In the genomic region with DNA sequence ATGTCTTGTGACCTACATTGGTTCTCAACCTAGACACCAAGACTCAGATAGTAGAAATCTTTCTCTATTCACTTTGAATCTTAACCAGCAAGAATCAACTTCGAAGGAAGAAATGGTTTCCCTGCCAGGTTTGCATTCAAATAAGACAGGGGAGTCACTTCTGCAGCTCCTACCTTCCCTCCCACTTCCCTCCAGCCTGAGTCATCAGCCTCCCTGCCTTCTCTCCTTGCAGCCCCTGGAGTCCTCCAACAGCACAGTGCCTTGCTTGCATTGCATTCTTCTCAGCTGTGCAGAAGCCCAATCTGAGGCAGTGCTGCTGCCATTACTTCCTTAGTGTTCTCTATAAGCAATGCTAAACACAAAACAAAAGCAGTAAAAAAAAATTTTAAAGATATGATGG, we compare ENCODE assay signal across 27 mouse cellular contexts.
"Had no signal": no experiment of that assay in that cellular context is flagged by ENCODE, and none has a peak within 500 bp of the region (broad histone marks: within the 10 kb centered on the region; RNA-seq: fewer than 3 reads in every experiment).

No protein-coding gene starts in this region.

- H3K4me1 ChIP-seq: heart, embryonic 10.5 days; heart, embryonic 12.5 days; hindbrain, embryonic 12.5 days; intestine, embryonic 15.5 days; kidney, embryonic 15.5 days; liver, embryonic 13.5 days; liver, embryonic 15.5 days had no signal

- H3K27me3 ChIP-seq: heart, embryonic 12.5 days; hindbrain, embryonic 12.5 days; intestine, embryonic 15.5 days; kidney, embryonic 15.5 days; limb, embryonic 12.5 days; liver, embryonic 13.5 days; liver, embryonic 15.5 days had no signal

- ATAC-seq: hindbrain, embryonic 16.5 days; inflammation-experienced regulatory T-cells, adult 6 months; intestine, embryonic 15.5 days had no signal

- H3K4me3 ChIP-seq: gastrocnemius, adult 2 months; heart, embryonic 10.5 days; heart, embryonic 12.5 days; hindbrain, embryonic 10.5 days; hindbrain, embryonic 12.5 days; intestine, embryonic 15.5 days; kidney, embryonic 15.5 days; limb, embryonic 10.5 days; limb, embryonic 12.5 days; liver, embryonic 13.5 days; liver, embryonic 15.5 days had no signal

- H3K9me3 ChIP-seq: heart, embryonic 10.5 days; heart, embryonic 12.5 days; hindbrain, embryonic 10.5 days; hindbrain, embryonic 12.5 days; intestine, embryonic 15.5 days; kidney, embryonic 15.5 days; limb, embryonic 10.5 days; limb, embryonic 12.5 days; liver, embryonic 13.5 days; liver, embryonic 15.5 days had no signal

- DNase-seq: gastrocnemius, adult 2 months; gastrocnemius, postnatal 10 days; gastrocnemius, postnatal 25 days; heart, postnatal 10 days; heart, postnatal 4 days; kidney, adult 11 months; kidney, adult 2 months; kidney, adult 9 months; kidney, postnatal 14 days; kidney, postnatal 36 days; layer of hippocampus, adult 9-11 months; liver; liver, embryonic 13.5 days had no signal

- H3K36me3 ChIP-seq: heart, embryonic 10.5 days; heart, embryonic 12.5 days; hindbrain, embryonic 10.5 days; hindbrain, embryonic 12.5 days; intestine, embryonic 15.5 days; kidney, embryonic 15.5 days; limb, embryonic 10.5 days; limb, embryonic 12.5 days; liver, embryonic 13.5 days; liver, embryonic 15.5 days had no signal

- H3K9ac ChIP-seq: heart, embryonic 12.5 days; hindbrain, embryonic 12.5 days; hindbrain, embryonic 14.5 days; intestine, embryonic 15.5 days; kidney, embryonic 15.5 days; limb, embryonic 12.5 days; liver, embryonic 13.5 days; liver, embryonic 15.5 days had no signal

- H3K27ac ChIP-seq: gastrocnemius, adult 2 months; heart, embryonic 10.5 days; hindbrain, embryonic 10.5 days; hindbrain, embryonic 12.5 days; hindbrain, embryonic 14.5 days; intestine, embryonic 15.5 days; kidney, embryonic 15.5 days; kidney, postnatal 0 days; limb, embryonic 10.5 days; limb, embryonic 12.5 days; liver, embryonic 13.5 days; liver, embryonic 15.5 days had no signal

- H3K4me2 ChIP-seq: heart, embryonic 12.5 days; hindbrain, embryonic 12.5 days; hindbrain, embryonic 14.5 days; intestine, embryonic 15.5 days; kidney, embryonic 15.5 days; limb, embryonic 12.5 days; liver, embryonic 11.5 days; liver, embryonic 13.5 days; liver, embryonic 15.5 days had no signal
